Mouse (Mus musculus): ENCODE data around the gene Srsf6.
A peak's percentile ranks its signal among the peaks of the same experiment; 100 is the strongest.

Gene Srsf6

GRCm38 (mm10) chr2:162934421-162934820, 3.1 kb downstream of the Srsf6 start:
- no peak for DNase-seq

DNA sequence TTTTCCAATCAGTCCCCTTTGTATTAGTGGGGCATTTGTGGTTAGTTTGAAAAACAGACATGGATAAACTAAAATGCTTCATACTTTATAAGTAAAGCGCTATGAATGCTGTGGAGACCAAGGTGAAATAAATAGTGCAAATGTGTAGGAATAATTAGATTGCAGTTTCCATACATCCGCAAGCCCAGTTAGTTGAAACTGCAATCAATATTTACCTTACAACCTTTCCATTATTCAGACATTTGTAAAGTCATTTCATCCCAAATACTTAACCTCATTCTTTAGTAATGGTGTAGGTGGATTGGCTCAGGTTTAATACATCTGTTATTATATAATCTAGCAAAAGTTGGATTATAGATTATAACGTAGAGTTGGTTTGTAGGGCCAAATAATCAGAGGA, 4.4 kb downstream of the Srsf6 start:
- DNase-seq: no peak

- DNase-seq: no peak
Measured at GRCm38 (mm10) chr2:162939562-162939961, 8.2 kb downstream of the Srsf6 start.

DNA sequence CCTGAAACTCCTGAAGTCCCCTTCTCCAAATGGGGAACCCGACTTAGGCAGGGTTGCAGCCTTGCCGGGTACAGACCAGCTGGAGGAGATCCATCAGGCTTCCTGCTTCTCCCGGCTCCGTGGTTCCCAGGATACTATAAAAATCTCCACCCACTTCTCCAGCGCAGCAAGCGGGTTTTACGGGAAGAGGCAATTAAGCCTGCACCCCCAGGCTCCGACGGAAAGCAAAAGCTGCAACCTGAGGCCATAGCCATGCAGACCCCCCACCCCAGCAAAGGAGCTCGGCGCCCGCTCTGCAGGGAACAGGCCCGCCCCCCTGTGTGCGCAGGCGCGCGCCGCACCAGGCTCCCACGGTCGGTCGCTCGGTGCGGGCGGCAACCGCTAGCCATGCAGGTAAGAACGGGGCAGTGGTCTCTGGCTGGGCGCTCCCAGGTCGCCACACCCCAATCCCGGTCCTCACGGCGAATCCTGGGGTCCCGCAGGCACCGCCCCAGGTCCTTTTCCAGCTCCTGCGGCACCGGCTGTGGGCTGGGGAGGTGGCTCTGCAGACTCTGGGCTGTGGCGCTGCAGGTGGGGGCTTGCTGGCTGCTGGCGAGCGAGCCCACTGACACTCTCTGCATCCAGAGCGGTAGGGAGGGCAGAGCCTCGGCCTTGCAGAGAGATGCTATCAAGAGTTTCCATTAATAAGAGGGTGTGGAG, 12.0 kb downstream of the Srsf6 start, which contains the start of gene L3mbtl1:
L3mbtl1 (plus strand) TSS at position 325 of the 699 bp plus-strand sequence.
- DNase-seq: peak; percentile 64

DNA sequence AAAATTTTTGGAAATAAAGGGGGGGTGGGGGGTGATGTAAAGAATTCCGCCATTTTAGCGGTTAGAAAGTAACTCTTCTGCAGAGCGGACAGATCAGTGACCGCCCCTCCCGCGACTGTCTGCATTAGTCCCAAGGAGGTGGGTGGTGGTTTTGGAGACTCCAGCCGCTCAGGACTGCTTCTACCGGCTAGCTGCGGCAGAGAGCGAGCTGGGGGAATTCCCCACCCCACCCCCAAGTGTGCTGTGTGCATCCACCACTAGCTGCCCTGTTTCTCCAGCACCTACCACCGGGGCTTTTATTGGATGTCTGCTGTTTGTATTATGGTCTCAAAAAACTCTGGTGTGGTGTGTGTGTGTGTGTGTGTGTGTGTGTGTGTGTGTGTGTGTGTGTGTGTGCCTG, 12.6 kb downstream of the Srsf6 start:
- no peak for DNase-seq

DNA sequence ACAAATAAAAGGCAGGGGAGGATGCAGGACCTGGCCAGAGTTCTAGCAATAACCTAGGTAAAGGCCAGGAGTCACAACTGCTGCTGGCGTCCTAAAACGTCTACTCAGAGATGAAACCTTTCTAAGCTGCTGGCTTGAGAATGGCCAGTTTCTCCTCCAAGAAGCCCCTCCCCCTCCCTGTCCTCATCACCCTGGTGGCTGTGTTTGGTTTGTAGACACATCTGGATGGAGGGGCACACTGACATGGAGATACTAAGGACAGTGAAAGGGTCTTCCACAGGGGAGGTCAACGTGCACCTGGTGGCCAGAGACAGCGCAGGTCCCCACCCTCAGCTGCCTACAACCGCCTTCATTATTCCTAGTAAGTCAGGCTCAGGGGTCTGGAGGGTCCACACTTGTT, 15.6 kb downstream of the Srsf6 start:
- DNase-seq: no peak

- peak; percentile 49 for DNase-seq
Measured at GRCm38 (mm10) chr2:162947736-162948135, 16.4 kb downstream of the Srsf6 start.

GRCm38 (mm10) chr2:162948221-162948620, 16.9 kb downstream of the Srsf6 start:
- DNase-seq: no peak

DNA sequence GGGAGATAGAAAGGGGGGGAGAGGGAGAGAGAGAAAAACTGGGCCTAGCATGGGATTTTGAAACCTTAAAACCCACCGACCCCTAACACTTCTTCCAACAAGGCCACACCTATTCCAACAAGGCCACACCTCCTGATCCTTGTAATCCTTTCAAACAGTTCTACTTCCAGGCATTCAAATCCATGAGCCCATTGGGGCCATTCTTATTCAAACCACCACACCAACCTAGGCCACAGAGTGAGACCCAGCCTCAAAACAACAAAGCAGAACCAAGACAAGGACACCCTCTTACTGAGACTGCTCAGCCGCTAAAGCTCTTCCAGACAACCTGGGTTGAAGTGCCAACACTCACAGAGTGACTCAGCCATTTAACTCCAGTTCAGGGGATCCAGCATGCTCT, 19.4 kb downstream of the Srsf6 start:
- no peak for DNase-seq

GRCm38 (mm10) chr2:162956843-162957242, 25.5 kb downstream of the Srsf6 start:
- no peak for DNase-seq

- DNase-seq: no peak
Measured at GRCm38 (mm10) chr2:162961321-162961720, 30.0 kb downstream of the Srsf6 start.

- no peak for DNase-seq
Measured at GRCm38 (mm10) chr2:162966734-162967133, 35.4 kb downstream of the Srsf6 start.

GRCm38 (mm10) chr2:162968357-162968756, 37.0 kb downstream of the Srsf6 start:
- peak; percentile 76 for DNase-seq

- DNase-seq: no peak
Measured at GRCm38 (mm10) chr2:162969101-162969500, 37.8 kb downstream of the Srsf6 start.

DNA sequence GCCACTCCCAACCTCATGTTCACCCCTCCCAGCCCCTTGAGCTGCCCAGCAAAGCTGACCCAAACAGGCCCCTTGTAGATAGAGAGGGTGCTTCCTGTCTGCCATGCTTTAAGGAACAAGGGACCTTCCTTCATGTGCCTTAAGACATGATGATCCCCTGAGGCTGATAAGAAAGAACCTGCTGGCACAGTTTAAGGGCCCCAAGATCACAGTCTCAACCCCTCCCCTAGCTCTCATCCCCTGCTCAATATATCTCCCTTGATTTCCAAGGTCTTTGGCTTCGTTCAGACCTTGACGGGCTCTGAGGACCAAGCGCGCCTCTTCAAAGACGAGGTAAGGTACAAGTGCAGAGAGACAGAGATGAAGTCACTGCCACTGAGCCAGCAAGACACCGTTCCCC, 39.6 kb downstream of the Srsf6 start:
- DNase-seq: no peak

- DNase-seq: no peak
Measured at GRCm38 (mm10) chr2:162972752-162973151, 41.4 kb downstream of the Srsf6 start.

GRCm38 (mm10) chr2:162973206-162973605, 41.9 kb downstream of the Srsf6 start:
- no peak for DNase-seq

DNA sequence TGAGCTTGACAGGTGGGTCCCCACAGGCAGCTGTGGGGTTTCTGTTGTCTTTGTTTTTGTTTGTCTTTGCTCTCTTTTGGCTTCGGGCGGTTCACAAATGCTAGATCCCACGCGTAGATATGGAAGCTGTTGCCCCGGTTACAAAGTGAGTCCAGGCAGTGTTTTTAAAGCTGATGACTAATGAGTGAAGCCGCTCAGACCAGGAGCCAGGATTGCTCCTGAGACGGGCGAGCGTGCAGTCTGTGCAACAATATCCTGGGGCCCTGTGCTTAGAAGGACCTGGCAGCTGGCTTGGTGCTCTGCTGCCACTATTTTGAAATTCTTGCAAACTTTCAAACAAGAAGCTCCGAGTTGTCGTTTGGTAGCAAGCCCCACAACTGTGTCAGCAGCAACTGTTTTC, 42.3 kb downstream of the Srsf6 start:
- peak; percentile 61 for DNase-seq

DNA sequence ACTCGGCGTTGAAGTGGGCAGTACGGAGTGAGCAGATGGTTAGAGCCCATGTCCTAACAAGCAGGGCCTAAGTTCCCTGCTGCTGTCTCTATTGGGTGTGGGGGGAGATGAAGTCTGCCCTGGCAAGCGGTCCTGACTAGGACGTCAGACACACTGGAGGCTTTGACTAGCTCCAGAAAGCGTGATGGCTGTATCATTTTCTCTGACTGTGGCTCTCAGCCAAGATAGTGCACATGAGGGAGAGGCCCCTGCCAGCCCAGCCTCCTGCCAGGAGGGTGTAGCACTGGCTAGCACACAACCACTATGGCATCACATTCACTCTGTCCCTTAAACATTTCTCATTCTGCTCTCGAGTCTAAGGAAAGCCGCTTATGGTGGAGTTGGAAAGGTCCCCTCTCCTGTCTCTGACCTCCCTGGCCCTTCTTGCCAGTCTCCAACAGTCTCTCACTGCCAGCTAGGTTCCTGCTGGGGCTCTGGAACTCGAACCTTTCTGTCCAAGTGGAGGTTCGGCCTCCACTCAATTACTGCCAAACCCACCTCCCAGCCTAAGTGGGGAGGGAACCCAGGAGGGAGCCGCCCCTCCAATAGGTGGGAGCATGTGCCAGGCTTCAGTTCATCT, 43.9 kb downstream of the Srsf6 start:
- DNase-seq: peak; percentile 37

- no peak for DNase-seq
Measured at GRCm38 (mm10) chr2:162976001-162976400, 44.7 kb downstream of the Srsf6 start.

GRCm38 (mm10) chr2:162984381-162984780, 53.1 kb downstream of the Srsf6 start:
- DNase-seq: no peak

GRCm38 (mm10) chr2:162985923-162986322, 54.6 kb downstream of the Srsf6 start:
- DNase-seq: peak; percentile 88
